Mouse (Mus musculus) midbrain, embryonic 14.5 days (tissue): ENCODE measurements around the gene Txk. TPM values are rescaled to one million over a fixed set of nuclear protein-coding genes. Genes with fewer than 3 reads are reported as not detected.
A peak's percentile ranks its signal among the peaks of the same experiment; 100 is the strongest.

Source experiments
- ATAC-seq: fragments of 200-750 bp; cut with Nextera tagmentation; 2 replicates; pipeline ENCODE4 v1.8.0; 2017; ENCODE audit warnings: moderate number of reproducible peaks, moderate library complexity; ENCODE audit not compliant: low FRiP score, low TSS enrichment
- DNase-seq: peaks from one replicate; pipeline ENCODE4 v3.0.0-alpha.2; 2015
- H3K27ac ChIP-seq: fragments of 300-500 bp; sonication (generic); replicated peaks from 2 replicates; pipeline ENCODE4 v1.5.1; 2014; ENCODE audit warnings: mild to moderate bottlenecking, low read depth, low read length, moderate library complexity
- H3K27me3 ChIP-seq: fragments of 300-500 bp; sonication (generic); 2 replicates; pipeline ENCODE4 v1.6.1; 2014; ENCODE audit warnings: low read length, control low read depth, mixed read lengths; ENCODE audit not compliant: control insufficient read depth, insufficient read depth
- H3K36me3 ChIP-seq: fragments of 300-500 bp; sonication (generic); 2 replicates; pipeline ENCODE4 v1.6.1; 2014; ENCODE audit warnings: low read length, control low read depth; ENCODE audit not compliant: control insufficient read depth, insufficient read depth
- H3K4me1 ChIP-seq: fragments of 300-500 bp; sonication (generic); 2 replicates; pipeline ENCODE4 v1.6.1; 2014; ENCODE audit warnings: mild to moderate bottlenecking, antibody characterized with exemption, low read length, control low read depth; ENCODE audit not compliant: control insufficient read depth, insufficient read depth
- H3K4me2 ChIP-seq: fragments of 300-500 bp; sonication (generic); 2 replicates; pipeline ENCODE4 v1.6.1; 2014; ENCODE audit warnings: mild to moderate bottlenecking, low read length, moderate library complexity
- H3K4me3 ChIP-seq: fragments of 300-500 bp; sonication (generic); replicated peaks from 2 replicates; pipeline ENCODE4 v1.5.1; 2014; ENCODE audit warnings: low read depth, low read length
- H3K9ac ChIP-seq: fragments of 300-500 bp; sonication (generic); replicated peaks from 2 replicates; pipeline ENCODE4 v1.6.1; 2014; ENCODE audit warnings: mild to moderate bottlenecking, low read length, moderate library complexity
- H3K9me3 ChIP-seq: fragments of 300-500 bp; sonication (generic); 2 replicates; pipeline ENCODE4 v1.6.1; 2016; ENCODE audit warnings: low read length, control low read depth, mixed read lengths; ENCODE audit not compliant: control insufficient read depth
- WGBS: fragments of 180-500 bp; shearing (Covaris S2); extraction: QIAGEN DNeasy Blood & Tissue Kit; methylation state at CpG from one replicate; pipeline ENCODE4 v1.1.7; 2014; 5-methylcytosine and 5-hydroxymethylcytosine counted together
- polyA plus RNA-seq: library from polyadenylated mRNA; unstranded; fragments of >200 nt; fragmentation: Nextera tagmentation; extraction: Ambion mirVana; gene quantifications from 2 replicates; pipeline ENCODE4 v1.2.1, GENCODE M21; 2014

Gene Txk
- polyA plus RNA-seq, 1 experiment from 2014 or later: 0.12 TPM

DNA sequence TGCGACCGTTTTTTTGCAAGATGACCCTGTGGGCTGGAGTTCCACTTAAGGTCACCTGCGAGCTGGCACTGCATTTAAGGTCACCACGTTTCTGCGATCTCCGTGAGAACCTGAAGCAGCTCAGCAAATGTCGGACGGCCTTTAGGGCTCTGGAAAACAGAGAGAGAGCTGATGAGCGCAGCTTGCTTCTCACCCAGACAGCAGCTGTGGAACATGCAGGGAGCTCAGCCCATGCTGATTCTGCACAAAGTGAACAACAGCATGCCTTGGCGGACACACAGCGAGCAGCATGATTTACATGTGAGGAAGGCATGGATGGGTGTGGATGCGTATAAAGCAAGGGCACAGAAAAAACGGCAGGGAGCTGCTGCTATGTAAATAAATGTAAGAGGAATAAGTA is 56.1 kb downstream of the Txk start:
- DNase-seq: no peak
- no peak for ATAC-seq
- no peaks in the 10 kb centered on the region for H3K27me3 ChIP-seq
- no peak overlapping the region for H3K9ac ChIP-seq
- H3K4me1 ChIP-seq: peaks cover 3% of the 10 kb centered on the region; the same call in 1 of the 2 replicates
- no peaks in the 10 kb centered on the region for H3K36me3 ChIP-seq
- H3K4me2 ChIP-seq: no peak overlapping the region
- no peak overlapping the region for H3K4me3 ChIP-seq
- H3K9me3 ChIP-seq: no peaks in the 10 kb centered on the region
- WGBS: 77% methylated on average over 13 of the region's 13 CpGs
- H3K27ac ChIP-seq: no peak overlapping the region

DNA sequence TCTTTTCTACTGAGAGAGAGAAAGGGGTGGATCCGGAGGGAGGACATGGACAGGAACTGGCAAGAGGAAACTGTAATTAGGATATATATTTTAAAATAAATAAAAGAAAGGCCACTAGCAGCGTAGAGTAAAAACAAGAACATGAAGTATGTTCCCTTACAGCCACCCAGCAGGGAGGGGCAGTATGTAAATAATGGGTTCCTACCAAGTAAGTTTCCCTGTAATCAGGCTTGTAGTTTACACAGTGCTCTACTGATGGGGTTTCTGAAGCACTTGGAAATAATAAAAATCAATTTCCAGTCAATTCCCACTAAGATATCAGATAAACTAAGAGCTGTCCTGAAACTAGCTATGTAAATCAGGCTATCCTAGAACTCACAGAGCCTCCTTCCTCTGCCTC is 57.9 kb downstream of the Txk start:
- H3K4me3 ChIP-seq: no peak overlapping the region
- no peaks in the 10 kb centered on the region for H3K36me3 ChIP-seq
- H3K4me1 ChIP-seq: peaks cover 3% of the 10 kb centered on the region; the same call in 1 of the 2 replicates
- ATAC-seq (no peak), DNase-seq (no peak)
- no peak overlapping the region for H3K27ac ChIP-seq
- H3K9ac ChIP-seq: no peak overlapping the region
- no peaks in the 10 kb centered on the region for H3K27me3 ChIP-seq
- no peaks in the 10 kb centered on the region for H3K9me3 ChIP-seq
- no peak overlapping the region for H3K4me2 ChIP-seq
- 92% methylated on average over 2 of the region's 2 CpGs for WGBS

DNA sequence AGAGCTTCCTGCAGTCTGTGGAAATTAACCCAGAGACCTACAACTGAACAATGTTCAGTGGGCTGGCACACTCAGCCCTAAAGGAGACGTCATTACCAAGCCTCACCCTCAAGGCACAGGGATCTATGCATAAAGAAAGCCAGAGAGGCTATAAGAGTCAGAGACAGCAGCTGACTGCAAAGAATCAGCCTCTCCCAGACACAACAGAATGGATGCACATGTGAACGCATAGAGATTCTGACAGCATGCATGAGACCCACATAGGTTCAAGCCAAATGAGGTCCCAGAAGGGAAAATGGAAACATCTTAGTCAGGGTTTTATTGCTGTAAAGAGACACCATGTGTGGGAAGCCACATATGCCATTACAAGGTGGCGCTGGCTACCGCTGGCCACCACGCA is 62.1 kb downstream of the Txk start:
- Histone ChIP-seq H3K9ac (no peak overlapping the region), H3K4me2 (no peak overlapping the region), H3K27me3 (no peaks in the 10 kb centered on the region), H3K36me3 (no peaks in the 10 kb centered on the region), H3K9me3 (no peaks in the 10 kb centered on the region), H3K4me3 (no peak overlapping the region), H3K27ac (no peak overlapping the region), H3K4me1 (no peaks in the 10 kb centered on the region)
- ATAC-seq (no peak), DNase-seq (no peak)
- 80% methylated on average over 5 of the region's 5 CpGs for WGBS

DNA sequence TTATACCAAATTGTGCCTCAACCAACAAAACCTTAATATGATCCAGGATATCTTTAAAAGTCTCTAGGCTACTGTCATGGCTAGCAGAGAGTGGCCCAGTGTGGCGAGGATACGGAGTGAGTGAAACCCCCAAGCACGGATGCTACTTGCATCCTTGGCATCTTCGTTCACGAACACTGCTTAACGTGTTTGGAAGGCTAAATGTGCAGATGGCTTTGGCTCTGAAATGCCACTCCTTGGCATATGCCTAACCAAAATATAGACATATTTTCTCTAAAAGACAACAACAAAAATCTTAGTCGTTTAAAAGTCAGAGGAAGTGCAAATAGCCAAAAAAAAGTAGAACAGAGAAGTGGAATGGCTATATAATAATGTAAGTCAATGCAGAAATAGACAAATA is 63.0 kb downstream of the Txk start:
- H3K9me3 ChIP-seq: no peaks in the 10 kb centered on the region
- H3K4me3 ChIP-seq: no peak overlapping the region
- H3K9ac ChIP-seq: no peak overlapping the region
- WGBS: 95% methylated on average over 7 of the region's 7 CpGs
- H3K4me1 ChIP-seq: no peaks in the 10 kb centered on the region
- no peak overlapping the region for H3K4me2 ChIP-seq
- DNase-seq (no peak), ATAC-seq (no peak)
- H3K27ac ChIP-seq: no peak overlapping the region
- H3K36me3 ChIP-seq: no peaks in the 10 kb centered on the region
- H3K27me3 ChIP-seq: no peaks in the 10 kb centered on the region

DNA sequence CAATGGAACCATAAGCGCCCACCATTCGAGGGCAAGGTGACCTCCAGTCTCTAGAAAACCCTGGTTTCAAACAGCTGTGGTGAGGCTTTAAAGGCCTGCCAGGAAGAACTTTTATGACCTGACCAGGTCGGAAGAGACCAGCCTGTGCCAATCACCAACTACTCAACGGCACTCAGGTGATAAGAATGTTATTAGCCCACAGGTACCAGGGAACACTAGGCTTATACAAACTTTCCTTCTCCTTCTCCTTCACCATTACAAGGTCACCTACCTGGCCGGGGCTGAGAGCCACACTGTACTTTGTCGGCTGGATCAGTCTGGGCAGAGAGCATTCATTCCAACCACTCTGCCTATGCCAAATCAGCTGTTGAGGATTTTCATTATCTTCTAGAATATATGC is 71.1 kb downstream of the Txk start:
- Histone ChIP-seq H3K4me1 (no peaks in the 10 kb centered on the region), H3K9me3 (no peaks in the 10 kb centered on the region), H3K36me3 (no peaks in the 10 kb centered on the region), H3K4me3 (no peak overlapping the region), H3K4me2 (no peak overlapping the region), H3K27me3 (no peaks in the 10 kb centered on the region), H3K9ac (no peak overlapping the region), H3K27ac (no peak overlapping the region)
- 96% methylated on average over 6 of the region's 6 CpGs for WGBS
- no peak for DNase-seq
- no peak for ATAC-seq

DNA sequence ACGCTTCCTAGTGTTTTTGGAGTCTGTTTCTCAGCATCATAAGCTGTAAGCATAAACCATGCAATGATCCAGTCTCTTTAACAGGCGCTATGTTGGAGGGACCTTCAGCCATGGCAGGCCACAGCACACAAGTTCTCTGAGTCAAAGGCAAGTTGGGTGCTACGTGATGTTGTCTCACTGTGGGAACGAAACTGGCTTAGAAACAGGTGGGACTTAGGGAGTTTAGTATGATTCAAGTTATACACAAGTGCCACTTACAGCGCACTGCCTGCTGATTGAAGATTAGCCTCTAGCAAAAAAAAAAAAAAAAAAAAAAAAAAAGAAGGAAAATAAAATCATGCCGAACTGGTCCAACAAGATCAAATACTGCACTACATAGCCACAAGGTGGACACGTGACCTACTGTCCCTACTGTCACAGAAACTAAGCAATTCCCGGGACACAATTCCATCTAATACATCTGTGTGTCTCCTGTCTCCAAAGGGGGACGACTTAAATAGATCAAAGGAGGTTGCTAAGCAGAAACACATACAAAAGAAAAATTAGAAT is 77.5 kb downstream of the Txk start:
- no peak for ATAC-seq
- WGBS: 80% methylated on average over 9 of the region's 9 CpGs
- no peak overlapping the region for H3K9ac ChIP-seq

DNA sequence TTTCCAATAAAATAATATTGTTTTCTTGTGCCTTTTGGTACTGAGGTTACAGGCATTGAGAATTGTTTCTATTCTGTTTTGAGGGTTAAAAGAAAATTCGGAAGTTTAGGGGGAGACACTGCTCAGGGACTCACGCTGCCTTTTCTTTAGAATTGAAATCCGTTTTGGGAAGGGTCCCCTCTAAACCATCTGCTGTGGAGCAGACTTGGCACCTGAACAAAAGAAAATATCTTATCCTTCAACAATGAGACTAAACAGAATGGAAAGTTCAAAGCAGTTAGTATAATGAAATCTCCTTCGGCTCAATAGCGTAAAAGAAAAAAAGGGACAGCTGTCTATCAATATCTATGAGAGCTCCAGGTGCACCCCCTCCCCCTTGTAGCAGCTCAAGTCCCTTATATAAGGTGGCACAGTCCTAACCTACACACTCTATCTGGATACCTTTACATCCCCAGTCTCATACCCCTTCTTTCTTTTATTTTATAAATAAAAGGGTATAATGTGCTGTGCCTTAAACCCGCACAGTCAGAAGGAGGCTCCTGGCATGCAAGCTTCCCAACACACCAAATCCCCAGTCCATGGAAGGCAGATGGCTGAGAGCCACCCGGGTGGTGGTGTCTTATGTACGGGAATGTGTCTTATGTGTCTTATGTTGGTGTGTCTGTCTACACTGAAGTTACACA is 81.4 kb downstream of the Txk start:
- 10% methylated on average over 8 of the region's 8 CpGs for WGBS
- Histone ChIP-seq H3K27ac (0 out of 2 replicates have a peak overlapping the region, but pooled peaks have one; percentile 32), H3K9me3 (no peaks in the 10 kb centered on the region), H3K4me1 (0 out of 2 replicates have a peak, but pooled peaks cover 2% of the 10 kb centered on the region), H3K9ac (no peak overlapping the region), H3K4me3 (no peak overlapping the region), H3K4me2 (no peak overlapping the region), H3K36me3 (no peaks in the 10 kb centered on the region), H3K27me3 (no peaks in the 10 kb centered on the region)
- ATAC-seq: peak; percentile 68
- DNase-seq: peak; percentile 62

More for the DNA sequence above, 77.5 kb downstream of the Txk start:
- H3K36me3 ChIP-seq: no peaks in the 10 kb centered on the region
- no peak overlapping the region for H3K4me3 ChIP-seq
- H3K27me3 ChIP-seq: no peaks in the 10 kb centered on the region
- no peak overlapping the region for H3K27ac ChIP-seq
- H3K4me2 ChIP-seq: no peak overlapping the region
- no peak for DNase-seq
- H3K9me3 ChIP-seq: no peaks in the 10 kb centered on the region
- H3K4me1 ChIP-seq: 0 out of 2 replicates have a peak, but pooled peaks cover 2% of the 10 kb centered on the region

DNA sequence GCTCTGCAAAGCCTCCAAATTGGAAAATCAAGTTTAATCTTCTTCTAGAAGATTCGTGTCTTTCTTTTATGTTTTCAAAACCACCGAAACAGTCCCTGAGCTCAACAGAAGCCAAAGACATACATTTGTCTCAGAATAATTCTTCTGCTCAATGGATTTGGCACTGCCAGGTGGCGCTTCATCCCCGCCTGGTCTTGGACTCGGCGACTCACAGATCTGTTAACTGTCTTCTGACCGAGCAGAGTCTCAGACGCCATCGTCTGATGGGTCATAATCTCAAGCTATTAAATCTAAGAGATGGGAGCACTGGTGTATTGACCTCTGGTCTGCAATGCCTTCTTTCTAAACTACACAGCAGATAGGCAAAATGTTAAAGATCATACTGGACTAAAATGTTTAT is 84.2 kb downstream of the Txk start:
- Histone ChIP-seq H3K4me3 (no peak overlapping the region), H3K4me2 (no peak overlapping the region), H3K36me3 (no peaks in the 10 kb centered on the region), H3K27ac (no peak overlapping the region), H3K9ac (no peak overlapping the region), H3K9me3 (no peaks in the 10 kb centered on the region), H3K4me1 (0 out of 2 replicates have a peak, but pooled peaks cover 2% of the 10 kb centered on the region), H3K27me3 (no peaks in the 10 kb centered on the region)
- WGBS: 89% methylated on average over 9 of the region's 9 CpGs
- DNase-seq (no peak), ATAC-seq (no peak)

DNA sequence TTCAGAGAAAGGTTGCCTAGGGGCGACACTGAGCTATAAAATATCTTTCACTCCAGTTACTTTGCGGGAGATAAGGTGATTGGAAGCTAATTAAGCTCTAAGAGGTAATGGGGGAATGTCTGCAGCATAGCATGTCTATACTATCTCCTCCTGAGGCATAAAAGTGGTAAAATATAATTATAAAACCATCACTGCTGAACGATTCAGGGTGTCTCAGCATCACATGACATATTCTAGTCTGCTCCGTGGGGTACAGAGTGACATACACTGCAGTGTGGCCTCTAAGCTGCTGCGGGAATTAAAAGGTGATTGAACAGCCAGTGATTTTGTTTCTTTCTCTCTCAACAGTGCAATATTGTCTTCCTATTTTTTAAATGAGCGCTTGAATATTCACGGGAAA is 86.1 kb downstream of the Txk start:
- Histone ChIP-seq H3K27ac (no peak overlapping the region), H3K4me1 (0 out of 2 replicates have a peak, but pooled peaks cover 2% of the 10 kb centered on the region), H3K4me2 (no peak overlapping the region), H3K4me3 (no peak overlapping the region), H3K9ac (no peak overlapping the region), H3K9me3 (no peaks in the 10 kb centered on the region), H3K27me3 (no peaks in the 10 kb centered on the region), H3K36me3 (no peaks in the 10 kb centered on the region)
- WGBS: 58% methylated on average over 7 of the region's 7 CpGs
- 0 out of 2 replicates have a peak, but pooled peaks have one; percentile 29 for ATAC-seq
- peak; percentile 56 for DNase-seq
